ENCODE assay signal across 21 mouse cellular contexts in the genomic region with DNA sequence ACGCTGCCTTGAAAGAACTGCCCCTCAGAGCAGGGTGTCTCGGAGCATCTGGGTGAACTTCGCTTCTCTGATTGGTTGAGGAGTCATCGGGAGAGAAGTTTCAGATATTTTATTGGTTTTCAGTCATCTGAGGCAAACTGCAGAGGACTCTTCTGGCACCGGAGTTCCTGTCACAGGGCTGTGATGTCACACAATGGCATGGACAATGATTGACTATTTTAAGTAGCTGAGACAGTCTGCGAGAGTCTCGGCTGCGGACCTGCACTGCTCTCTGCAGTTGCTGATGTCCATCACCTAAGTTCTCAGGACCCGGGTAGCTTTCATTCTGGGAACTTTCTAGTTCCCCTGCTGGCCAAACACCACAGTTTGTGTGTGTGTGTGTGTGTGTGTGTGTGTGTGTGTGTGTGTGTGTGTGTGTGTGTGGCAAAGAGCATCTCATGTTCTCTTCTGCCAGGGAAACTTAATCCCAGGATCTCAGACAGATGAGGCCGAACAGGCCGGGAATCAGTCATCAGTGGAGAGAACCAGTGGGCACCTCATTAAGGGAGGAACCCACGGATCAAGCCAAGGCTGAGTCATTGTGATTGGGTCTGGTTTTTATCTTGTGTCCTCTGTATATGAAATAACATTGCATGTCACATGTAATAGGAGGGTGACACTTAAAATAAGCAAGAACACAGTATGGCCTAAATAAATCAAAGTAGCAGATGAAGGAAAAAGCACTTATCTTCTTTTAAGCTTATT. TPM values are rescaled to one million over a fixed set of nuclear protein-coding genes. Genes with fewer than 3 reads are reported as not detected.
DNase-seq lines count a peak whose midpoint lies in the region; ATAC-seq and TF ChIP-seq lines count a peak whose summit lies in the region.
"Had no signal": no experiment of that assay in that cellular context is flagged by ENCODE, and none has a peak within 500 bp of the region (broad histone marks: within the 10 kb centered on the region; RNA-seq: fewer than 3 reads in every experiment).

No protein-coding gene starts in this region.

- in situ Hi-C loops in CH12.LX (cut with MboI; ENCODE audit: low pct_ligation_motif_present, low pct_unique_long_range_greater_than_20kb, low sequenced_read_pairs): no loop called here

- no peak for TF ChIP-seq CTCF in CH12.LX (conservative IDR thresholded peaks at IDR 0.05 in 1 of 2, IDR thresholded peaks at IDR 0.05 in 1 of 2; ENCODE audit: low read depth in 2 of 2, low read length in 2 of 2)
- peak; percentile 20; the same call in 1 of the 2 replicates for TF ChIP-seq CTCF in kidney, postnatal 0 days (IDR thresholded peaks at IDR 0.05; ENCODE audit: low read depth)
- TF ChIP-seq CTCF in forebrain, postnatal 0 days (IDR thresholded peaks at IDR 0.05; ENCODE audit: low read depth): no peak
- no peak for TF ChIP-seq CTCF in stomach, postnatal 0 days (IDR thresholded peaks at IDR 0.05; ENCODE audit: low read depth)

- no peaks in the 10 kb centered on the region for H3K36me3 ChIP-seq in CH12.LX (replicated peaks in 1 of 2; ENCODE audit: control insufficient read depth in 1 of 2, insufficient read depth in 1 of 2, low read length in 1 of 2)
- H3K36me3 ChIP-seq in intestine, embryonic 14.5 days (ENCODE audit: control insufficient read depth, insufficient read depth, low read length): no peaks in the 10 kb centered on the region
- H3K36me3 ChIP-seq in kidney, postnatal 0 days (ENCODE audit: insufficient read depth, low read length): no peaks in the 10 kb centered on the region
- H3K36me3 ChIP-seq in forebrain, postnatal 0 days (ENCODE audit: insufficient read depth): no peaks in the 10 kb centered on the region
- no peaks in the 10 kb centered on the region for H3K36me3 ChIP-seq in stomach, postnatal 0 days (ENCODE audit: control insufficient read depth, insufficient read depth, low read length)
- H3K36me3 ChIP-seq: G1E; liver, embryonic 13.5 days had no signal

- no peaks in the 10 kb centered on the region for H3K27me3 ChIP-seq in CH12.LX (replicated peaks)
- H3K27me3 ChIP-seq in intestine, embryonic 14.5 days (replicated peaks; ENCODE audit: control insufficient read depth, insufficient read depth, low read length): no peaks in the 10 kb centered on the region
- no peaks in the 10 kb centered on the region for H3K27me3 ChIP-seq in kidney, postnatal 0 days (ENCODE audit: insufficient read depth, low read length)
- H3K27me3 ChIP-seq in forebrain, postnatal 0 days (ENCODE audit: insufficient read depth, low read length): no peaks in the 10 kb centered on the region
- no peaks in the 10 kb centered on the region for H3K27me3 ChIP-seq in stomach, postnatal 0 days (ENCODE audit: control insufficient read depth, insufficient read depth, low read length)
- H3K27me3 ChIP-seq: liver, embryonic 13.5 days had no signal

- 0 out of 2 replicates have a peak, but pooled peaks have one; percentile 30 for ATAC-seq in intestine, embryonic 14.5 days (replicated peaks; ENCODE audit: low FRiP score, low TSS enrichment, low read depth)
- ATAC-seq in kidney, postnatal 0 days (replicated peaks; ENCODE audit: low FRiP score, low read depth): peak; percentile 59
- ATAC-seq in forebrain, postnatal 0 days: no peak
- no peak; the same call in 1 of the 2 replicates for ATAC-seq in stomach, postnatal 0 days (ENCODE audit: low FRiP score, low TSS enrichment)
- ATAC-seq: forebrain, embryonic 16.5 days; hindbrain, embryonic 16.5 days had no signal

- TF ChIP-seq EP300 in CH12.LX (IDR thresholded peaks at IDR 0.05; ENCODE audit: low read length): no peak
- no peak for TF ChIP-seq EP300 in stomach, postnatal 0 days (optimal IDR thresholded peaks at IDR 0.05)

- dilution Hi-C loops in CH12.LX (cut with MboI; ENCODE audit: extremely low pct_ligation_motif_present, extremely low pct_unique_long_range_greater_than_20kb, low sequenced_read_pairs): no loop called here

- TF ChIP-seq RAD21 in CH12.LX (IDR thresholded peaks at IDR 0.05; ENCODE audit: low read depth, low read length): no peak

- 0 out of 2 replicates have a peak overlapping the region, but pooled peaks have one; percentile 33 for H3K4me2 ChIP-seq in CH12.LX (ENCODE audit: insufficient read depth, low read depth, poor library complexity, severe bottlenecking)
- no peak overlapping the region for H3K4me2 ChIP-seq in intestine, embryonic 14.5 days (ENCODE audit: low read length)
- 0 out of 2 replicates have a peak overlapping the region, but pooled peaks have one; percentile 3 for H3K4me2 ChIP-seq in kidney, postnatal 0 days (ENCODE audit: low read length)
- no peak overlapping the region for H3K4me2 ChIP-seq in forebrain, postnatal 0 days (ENCODE audit: low read depth)
- no peak overlapping the region for H3K4me2 ChIP-seq in stomach, postnatal 0 days (replicated peaks; ENCODE audit: low read depth)
- H3K4me2 ChIP-seq: liver, embryonic 13.5 days had no signal

- H3K27ac ChIP-seq in CH12.LX (ENCODE audit: insufficient read depth, low read depth): no peak overlapping the region
- H3K27ac ChIP-seq in intestine, embryonic 14.5 days (ENCODE audit: low read depth): no peak overlapping the region
- H3K27ac ChIP-seq in kidney, postnatal 0 days: no peak overlapping the region
- H3K27ac ChIP-seq in forebrain, postnatal 0 days (ENCODE audit: low read depth, low read length): no peak overlapping the region
- no peak overlapping the region for H3K27ac ChIP-seq in stomach, postnatal 0 days (replicated peaks)
- H3K27ac ChIP-seq: liver, embryonic 13.5 days had no signal

- no peak overlapping the region for H3K9ac ChIP-seq in CH12.LX (ENCODE audit: insufficient read depth, low read depth)
- no peak overlapping the region for H3K9ac ChIP-seq in intestine, embryonic 14.5 days (ENCODE audit: low read length)
- no peak overlapping the region for H3K9ac ChIP-seq in kidney, postnatal 0 days (ENCODE audit: low read depth, low read length)
- no peak overlapping the region for H3K9ac ChIP-seq in forebrain, postnatal 0 days
- no peak overlapping the region for H3K9ac ChIP-seq in stomach, postnatal 0 days (ENCODE audit: low read length)
- H3K9ac ChIP-seq: liver, embryonic 13.5 days had no signal

- no peaks in the 10 kb centered on the region for H3K9me3 ChIP-seq in CH12.LX (replicated peaks; ENCODE audit: low read length)
- H3K9me3 ChIP-seq in intestine, embryonic 14.5 days (ENCODE audit: control insufficient read depth, low read length): no peaks in the 10 kb centered on the region
- no peaks in the 10 kb centered on the region for H3K9me3 ChIP-seq in kidney, postnatal 0 days (replicated peaks; ENCODE audit: low read length)
- no peaks in the 10 kb centered on the region for H3K9me3 ChIP-seq in forebrain, postnatal 0 days (ENCODE audit: low read length)
- H3K9me3 ChIP-seq in stomach, postnatal 0 days (ENCODE audit: control insufficient read depth, low read length): no peaks in the 10 kb centered on the region
- H3K9me3 ChIP-seq: G1E; liver, embryonic 13.5 days; megakaryocyte, embryonic 14.5 days had no signal

- DNase-seq in kidney, adult 11 months: peak; percentile 4
- no peak for DNase-seq in kidney, postnatal 25 days
- DNase-seq in CH12.LX (ENCODE audit: extremely low read depth): no peak
- no peak for DNase-seq in intestine, embryonic 14.5 days (ENCODE audit: low spot score)
- DNase-seq in kidney, postnatal 0 days (ENCODE audit: low spot score): peak; percentile 58
- no peak for DNase-seq in forebrain, postnatal 0 days
- no peak for DNase-seq in stomach, postnatal 0 days (ENCODE audit: low spot score)
- no peak for DNase-seq in right cerebral cortex, postnatal 25 days
- DNase-seq: adrenal gland, adult 2 months; cerebellum, adult 11 months; cerebellum, postnatal 25 days; heart, postnatal 14 days; layer of hippocampus, postnatal 36 days; liver, embryonic 13.5 days; right cerebral cortex, postnatal 14 days; thymus, postnatal 36 days had no signal

- H3K4me3 ChIP-seq in CH12.LX (replicated peaks in 1 of 3; ENCODE audit: low read depth in 2 of 3, low read length in 2 of 3, poor library complexity in 1 of 3): no peak overlapping the region
- H3K4me3 ChIP-seq in intestine, embryonic 14.5 days (ENCODE audit: low read depth, low read length): no peak overlapping the region
- no peak overlapping the region for H3K4me3 ChIP-seq in kidney, postnatal 0 days (replicated peaks; ENCODE audit: low read depth, low read length)
- H3K4me3 ChIP-seq in forebrain, postnatal 0 days (ENCODE audit: low read depth, low read length): no peak overlapping the region
- no peak overlapping the region for H3K4me3 ChIP-seq in stomach, postnatal 0 days (ENCODE audit: low read depth, low read length)
- H3K4me3 ChIP-seq: liver, embryonic 13.5 days; megakaryocyte, embryonic 14.5 days had no signal

- no peaks in the 10 kb centered on the region for H3K79me2 ChIP-seq in CH12.LX (replicated peaks; ENCODE audit: control insufficient read depth, extremely low read depth, insufficient read depth, poor library complexity, severe bottlenecking)

- TF ChIP-seq POLR2A in CH12.LX (IDR thresholded peaks at IDR 0.05; ENCODE audit: low read depth, low read length): no peak

- peaks cover 0 to 7% of the 10 kb centered on the region in 2 experiments; a peak in 2 of 4 replicates for H3K4me1 ChIP-seq in CH12.LX (ENCODE audit: control insufficient read depth in 1 of 2, insufficient read depth in 2 of 2)
- 0 out of 2 replicates have a peak, but pooled peaks cover 4% of the 10 kb centered on the region for H3K4me1 ChIP-seq in intestine, embryonic 14.5 days (replicated peaks; ENCODE audit: control insufficient read depth, insufficient read depth, low read length)
- H3K4me1 ChIP-seq in kidney, postnatal 0 days (replicated peaks; ENCODE audit: insufficient read depth, low read length): no peaks in the 10 kb centered on the region; the same call in 1 of the 2 replicates
- no peaks in the 10 kb centered on the region for H3K4me1 ChIP-seq in forebrain, postnatal 0 days (ENCODE audit: insufficient read depth)
- H3K4me1 ChIP-seq in stomach, postnatal 0 days (replicated peaks; ENCODE audit: control insufficient read depth, insufficient read depth): no peaks in the 10 kb centered on the region

- 40% methylated on average over 12 of the region's 12 CpGs for WGBS in intestine, embryonic 14.5 days
- 30% methylated on average over 12 of the region's 12 CpGs for WGBS in kidney, postnatal 0 days
- whole genome bisulfite sequencing in forebrain, postnatal 0 days: 71% methylated on average over 12 of the region's 12 CpGs
- 35% methylated on average over 12 of the region's 12 CpGs for WGBS in stomach, postnatal 0 days

RNA-seq across cellular contexts. Expression of a gene that starts 40.8 kb away (rescaled TPM):
- total RNA-seq in CH12.LX (2012; rRNA removed) (not detected in 2 replicates), CH12.LX (2014; rRNA removed) (not detected in 2 replicates)
- polyA plus RNA-seq in CH12.LX (2012; ENCODE audit: insufficient read length, low read depth): not detected in 2 replicates
- 1.7 and 2.0 TPM in 2 replicates for polyA plus RNA-seq in intestine, embryonic 14.5 days (2014; fragmentation: Nextera tagmentation; extraction: Ambion mirVana)
- 0.30 and 0.34 TPM in 2 replicates for polyA plus RNA-seq in kidney, postnatal 0 days (2015; fragmentation: Nextera tagmentation; extraction: Ambion mirVana)
- total RNA-seq in forebrain, postnatal 0 days (2014; rRNA removed): 156 and 160 TPM in 2 replicates
- polyA plus RNA-seq in forebrain, postnatal 0 days (2015; fragmentation: Nextera tagmentation; extraction: Ambion mirVana): 47.4 and 55.3 TPM in 2 replicates
- polyA plus RNA-seq in stomach, postnatal 0 days (2015; fragmentation: Nextera tagmentation; extraction: Ambion mirVana): 0.82 and 1.0 TPM in 2 replicates
- total RNA-seq: granulocyte monocyte progenitor cell, adult 5-6 weeks had no signal
- polyA plus RNA-seq: G1E had no signal

RNA-seq across cellular contexts. Expression of a gene that starts 51.1 kb away (rescaled TPM):
- total RNA-seq in CH12.LX (2012; rRNA removed) (23.4 and 28.5 TPM in 2 replicates), CH12.LX (2014; rRNA removed) (16.2 and 18.3 TPM in 2 replicates)
- 59.1 and 64.8 TPM in 2 replicates for polyA plus RNA-seq in CH12.LX (2012; ENCODE audit: insufficient read length, low read depth)
- 44.7 and 49.8 TPM in 2 replicates for polyA plus RNA-seq in intestine, embryonic 14.5 days (2014; fragmentation: Nextera tagmentation; extraction: Ambion mirVana)
- polyA plus RNA-seq in kidney, postnatal 0 days (2015; fragmentation: Nextera tagmentation; extraction: Ambion mirVana): 15.8 and 16.8 TPM in 2 replicates
- 11.3 and 12.8 TPM in 2 replicates for total RNA-seq in forebrain, postnatal 0 days (2014; rRNA removed)
- polyA plus RNA-seq in forebrain, postnatal 0 days (2015; fragmentation: Nextera tagmentation; extraction: Ambion mirVana): 4.2 and 5.5 TPM in 2 replicates
- 26.4 and 31.0 TPM in 2 replicates for polyA plus RNA-seq in stomach, postnatal 0 days (2015; fragmentation: Nextera tagmentation; extraction: Ambion mirVana)

Comparison
In these comparisons a context has a peak if more than half of its experiments do, and no peak if none do; other contexts are left out.
1. DNase-seq: peak in kidney, adult 11 months (single experiment) and kidney, postnatal 0 days (single experiment); none in kidney, postnatal 25 days (0 of 2), CH12.LX (single experiment), intestine, embryonic 14.5 days (single experiment), forebrain, postnatal 0 days (single experiment), stomach, postnatal 0 days (single experiment) and right cerebral cortex, postnatal 25 days (single experiment).
2. H3K4me2 ChIP-seq: peak in CH12.LX (single experiment) and kidney, postnatal 0 days (single experiment); none in intestine, embryonic 14.5 days (single experiment), forebrain, postnatal 0 days (single experiment) and stomach, postnatal 0 days (single experiment).
3. ATAC-seq: peak in intestine, embryonic 14.5 days (single experiment) and kidney, postnatal 0 days (single experiment); none in forebrain, postnatal 0 days (single experiment) and stomach, postnatal 0 days (single experiment).
4. RNA of a gene that starts 40.8 kb away (polyA plus RNA-seq): 47.4 to 55.3 TPM in forebrain, postnatal 0 days; 1.7 to 2.0 TPM in intestine, embryonic 14.5 days, 0.82 to 1.0 TPM in stomach, postnatal 0 days, 0.30 to 0.34 TPM in kidney, postnatal 0 days and not detected in CH12.LX; every median in the first group is over 10 times any median in the second.